Mouse (Mus musculus) megakaryocyte-erythroid progenitor cell, adult 5-6 weeks (primary cell): ENCODE data around the gene Draxin. TPM values are rescaled to one million over a fixed set of nuclear protein-coding genes. Genes with fewer than 3 reads are reported as not detected.
"Not testable (repeated sequence)": the region's sequence is repeated elsewhere in the genome, so short reads cannot be mapped to it uniquely, and the experiment has no call there.

Experiments used
- ATAC-seq: replicated peaks from 2 replicates; pipeline ENCODE4 v1.8.0; 2016; ENCODE audit warnings: mild to moderate bottlenecking, inconsistent platforms; ENCODE audit not compliant: severe bottlenecking, poor library complexity, low FRiP score, low TSS enrichment
- total RNA-seq, 2 experiments: library from RNA; stranded (forward) in 1 of 2; stranded (reverse) in 1 of 2; fragments of 200-1000, 215-1000 nt in 1 of 2; fragments of >200 nt in 1 of 2; fragmentation: Nextera tagmentation in 1 of 2; gene quantifications; 2 replicates each; pipeline ENCODE4 v1.2.3; 2014 to 2017

The Draxin gene
- not detected in 2 replicates for total RNA-seq (2014; fragmentation: Nextera tagmentation)
- total RNA-seq (2017): not detected in 2 replicates

DNA sequence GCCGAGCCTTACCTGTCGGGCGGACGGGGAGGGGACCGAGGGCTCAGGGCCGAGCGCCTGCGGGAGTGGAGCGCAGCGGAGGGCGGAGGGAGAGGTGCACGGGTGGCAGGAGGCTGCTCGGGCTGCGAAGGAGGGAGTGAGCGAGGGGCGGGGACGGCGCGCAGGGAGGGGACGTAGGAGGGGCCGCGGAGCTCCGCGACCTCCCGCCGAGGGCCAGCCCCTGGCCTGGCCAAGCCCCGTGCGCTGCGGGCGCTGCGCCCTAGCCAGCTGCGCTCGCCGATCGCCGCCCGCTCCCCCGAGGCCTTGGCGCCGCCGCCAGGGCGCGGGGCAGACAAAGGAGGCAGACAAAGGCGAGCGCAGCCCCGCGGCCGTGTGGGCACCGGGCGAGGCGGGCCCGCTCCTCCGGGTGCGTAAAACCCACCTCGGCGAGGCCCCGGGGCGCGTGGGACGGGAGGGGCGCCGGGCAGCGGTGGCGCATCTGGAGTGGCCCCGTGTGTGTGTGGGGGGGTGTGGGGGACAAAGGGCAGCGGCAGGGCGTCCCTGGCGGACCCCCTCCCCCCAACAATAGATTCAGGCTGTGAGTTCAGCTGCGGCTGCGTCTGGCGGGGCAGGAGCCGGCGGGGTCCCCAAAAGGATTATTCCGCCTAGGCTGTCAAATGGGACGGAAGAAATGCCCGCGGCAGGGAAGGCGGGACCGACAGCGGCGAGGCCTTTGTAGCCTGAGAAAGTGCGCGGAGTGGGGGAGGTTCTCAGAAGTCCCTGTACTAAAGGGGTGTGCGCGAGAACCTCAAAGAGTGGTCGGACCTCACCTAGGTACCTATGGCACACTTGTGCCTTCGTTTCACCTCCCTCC lies at the start of gene Draxin:
Gene Draxin, minus strand, starts transcription at position 138 of the 853 bp plus-strand sequence.
- peak; percentile 40 for ATAC-seq

DNA sequence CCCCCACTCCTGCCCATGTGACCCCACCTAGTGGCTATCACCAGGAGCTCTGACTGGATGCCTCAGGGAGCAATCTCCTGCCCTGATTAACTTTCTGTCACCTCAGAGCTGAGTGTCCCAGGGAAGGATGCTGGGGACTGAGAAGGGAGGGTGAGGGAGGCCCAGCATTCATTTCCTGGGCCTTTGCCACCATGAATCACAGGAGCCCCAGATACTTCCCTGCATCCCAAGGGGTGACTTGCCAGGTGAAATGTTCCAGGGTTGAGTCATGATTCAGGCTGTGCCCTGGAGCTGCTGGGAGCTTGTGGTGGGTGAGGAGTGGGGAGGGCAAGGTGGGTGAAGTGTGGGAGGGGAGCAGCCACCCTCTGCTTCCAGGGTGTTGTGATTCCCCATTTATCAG lies 47.2 kb upstream of the Draxin start:
- ATAC-seq: no peak

DNA sequence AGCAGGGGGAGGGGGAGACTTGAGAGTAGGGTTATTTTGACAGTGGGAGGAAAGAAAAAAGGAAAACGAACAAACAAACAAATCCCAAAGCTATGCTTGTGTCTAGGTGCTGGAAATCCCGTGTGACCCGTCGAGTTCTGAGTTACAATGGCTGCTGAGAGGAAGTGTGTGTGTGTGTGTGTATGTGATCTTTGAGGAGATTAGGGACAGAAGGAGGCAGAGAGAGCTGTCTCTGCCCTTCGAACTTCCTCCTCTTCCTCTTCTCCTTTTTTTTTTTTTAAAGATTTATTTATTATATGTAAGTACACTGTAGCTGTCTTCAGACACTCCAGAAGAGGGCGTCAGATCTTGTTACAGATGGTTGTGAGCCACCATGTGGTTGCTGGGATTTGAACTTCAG lies 46.1 kb upstream of the Draxin start:
- ATAC-seq: not testable (repeated sequence)

DNA sequence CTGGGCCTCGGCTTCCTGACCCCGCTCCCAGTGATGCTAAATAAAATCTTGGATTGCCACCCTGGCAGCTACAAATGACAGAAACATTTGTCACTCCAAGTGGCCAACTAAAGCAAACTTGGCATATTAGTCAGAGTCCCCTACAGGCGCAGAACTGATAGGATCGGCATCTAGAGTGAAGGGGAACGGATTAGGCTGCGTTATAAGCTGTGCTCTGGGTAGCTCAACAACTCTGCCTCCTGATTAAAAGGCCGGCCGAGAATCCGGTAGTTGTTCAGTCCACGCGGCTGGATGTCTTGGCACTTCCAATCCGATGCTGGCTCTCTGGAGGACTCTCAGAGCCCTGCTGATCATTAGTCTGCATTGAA lies 44.0 kb upstream of the Draxin start:
- ATAC-seq: no peak

DNA sequence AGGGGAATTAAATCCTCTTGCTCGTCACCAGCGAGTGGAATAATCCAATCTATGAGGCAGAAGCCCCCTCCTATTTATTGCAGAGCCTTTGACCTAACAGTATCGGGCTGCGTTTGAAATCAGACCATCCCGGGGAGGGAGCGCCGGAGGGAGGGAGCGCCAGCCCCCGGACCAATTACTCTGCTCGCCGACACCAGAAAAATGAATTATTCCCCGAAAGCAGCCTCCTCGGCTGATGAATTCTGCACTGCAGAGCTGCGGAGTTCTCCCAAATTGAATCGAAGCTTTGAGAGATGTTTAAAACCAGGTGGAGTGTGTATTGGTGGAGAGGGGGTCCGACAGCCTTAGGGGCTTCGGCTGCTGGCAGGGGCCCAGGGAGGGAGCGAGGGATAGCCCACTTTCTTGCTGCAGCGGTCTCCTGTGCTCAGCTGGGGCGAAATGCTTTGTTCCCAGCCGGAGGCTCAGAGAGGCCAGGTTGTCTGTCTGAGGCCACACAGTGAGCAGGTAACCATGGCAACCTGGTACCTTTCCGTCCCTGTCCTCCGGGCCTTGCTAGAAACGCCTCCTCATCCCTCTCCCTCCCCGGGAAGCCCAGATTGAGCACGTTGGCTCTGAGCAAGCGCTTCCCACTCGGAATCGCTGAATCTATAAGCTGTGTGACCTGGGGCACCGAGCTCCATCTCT lies 43.5 kb upstream of the Draxin start:
- ATAC-seq: no peak

DNA sequence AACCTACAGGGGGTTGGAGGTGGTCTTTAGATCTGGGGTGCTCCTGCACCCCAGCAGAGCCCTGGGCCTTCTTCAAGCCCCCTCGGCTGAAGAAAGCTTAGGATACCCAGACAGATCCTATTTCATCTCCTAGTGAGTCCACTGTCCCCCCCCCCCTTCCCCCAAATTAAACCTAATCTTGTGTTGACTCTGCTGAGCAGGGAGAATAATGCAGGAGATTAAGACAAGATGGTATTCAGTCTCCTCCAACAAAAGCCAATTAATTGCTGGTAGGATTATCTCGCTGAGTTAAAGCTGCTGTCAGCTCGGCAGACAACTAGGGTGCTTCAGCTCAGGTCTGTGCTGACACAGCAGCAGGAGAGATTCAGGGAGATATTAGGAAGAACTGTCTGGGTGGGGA lies 40.8 kb upstream of the Draxin start:
- no peak for ATAC-seq

DNA sequence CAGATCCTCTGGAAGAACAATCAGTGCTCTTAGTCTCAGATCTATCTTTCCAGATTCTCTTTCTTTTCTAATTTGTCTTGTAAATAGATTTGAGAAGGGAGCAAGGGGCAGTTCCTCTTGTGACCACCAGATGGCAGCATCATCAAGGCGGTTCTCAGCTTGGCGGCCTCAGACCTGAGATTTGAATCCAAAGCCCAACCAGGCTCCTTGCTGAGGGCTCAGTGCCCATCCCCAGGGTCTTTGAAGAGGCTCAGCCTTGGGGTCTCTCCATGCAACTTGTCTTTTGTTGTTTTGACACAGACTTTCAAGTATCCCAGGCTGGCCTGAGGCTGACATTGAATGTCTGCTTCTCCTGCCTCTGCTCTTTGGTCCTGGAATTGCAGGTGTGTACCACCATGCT lies 40.3 kb upstream of the Draxin start:
- peak; percentile 9; the same call in 1 of the 2 replicates for ATAC-seq

DNA sequence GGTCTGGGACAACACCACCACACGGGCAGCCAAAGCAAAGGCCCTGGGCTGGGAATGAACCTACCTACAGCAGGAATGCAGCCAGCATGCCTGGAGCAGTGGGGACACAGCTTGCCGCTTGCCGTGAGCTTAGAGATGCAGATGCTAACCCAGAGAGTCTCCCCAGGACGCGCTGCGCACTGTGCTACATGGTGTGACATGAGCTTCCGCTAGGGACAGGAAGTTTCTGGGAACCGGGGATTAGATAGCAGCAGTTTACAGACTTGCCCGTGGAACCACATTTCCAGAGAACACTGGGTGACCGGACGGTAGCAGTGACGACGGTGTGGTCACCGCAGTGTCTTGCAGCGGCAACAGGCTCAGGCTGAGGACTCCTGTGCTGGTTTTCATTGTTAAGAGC lies 39.1 kb upstream of the Draxin start:
- no peak for ATAC-seq

DNA sequence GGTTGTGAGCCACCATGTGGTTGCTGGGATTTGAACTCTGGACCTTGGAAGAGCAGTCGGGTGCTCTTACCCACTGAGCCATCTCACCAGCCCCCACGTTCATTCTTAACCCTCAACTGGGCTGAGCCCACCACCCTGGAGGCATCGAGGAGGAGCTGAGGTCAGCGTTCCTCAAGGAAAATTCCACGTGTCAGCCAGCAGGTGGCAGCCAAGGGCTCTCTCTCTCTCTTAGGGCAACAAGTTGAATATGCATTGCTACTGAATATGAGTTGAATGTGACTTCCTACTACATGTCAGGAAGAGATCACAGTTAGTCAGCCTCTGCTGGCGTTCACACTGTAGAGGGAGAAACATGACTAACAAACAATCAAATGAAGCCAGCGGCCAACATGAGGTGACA lies 37.8 kb upstream of the Draxin start:
- ATAC-seq: peak; percentile 50; the same call in 1 of the 2 replicates

DNA sequence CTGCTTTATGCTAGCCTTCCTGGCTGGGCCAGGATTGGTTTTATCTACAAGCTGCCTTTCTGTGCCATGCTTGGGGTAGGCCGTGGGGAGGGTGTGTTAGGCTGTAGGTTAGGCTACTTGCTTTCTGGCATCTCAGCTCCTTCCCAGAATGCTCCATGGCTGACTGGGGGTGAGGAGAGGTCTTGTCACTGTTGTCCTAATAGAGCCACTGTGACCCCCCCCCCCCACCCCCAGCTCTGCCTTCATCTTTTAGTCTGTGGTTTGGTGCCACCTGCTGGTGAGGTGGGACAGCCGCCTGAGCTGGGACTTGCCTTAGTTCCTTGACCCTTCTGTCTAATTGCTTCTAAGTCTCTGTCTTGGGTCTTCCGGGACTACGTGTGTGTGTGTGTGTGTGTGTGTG lies 36.5 kb upstream of the Draxin start:
- 0 out of 2 replicates have a peak, but pooled peaks have one; percentile 9 for ATAC-seq

DNA sequence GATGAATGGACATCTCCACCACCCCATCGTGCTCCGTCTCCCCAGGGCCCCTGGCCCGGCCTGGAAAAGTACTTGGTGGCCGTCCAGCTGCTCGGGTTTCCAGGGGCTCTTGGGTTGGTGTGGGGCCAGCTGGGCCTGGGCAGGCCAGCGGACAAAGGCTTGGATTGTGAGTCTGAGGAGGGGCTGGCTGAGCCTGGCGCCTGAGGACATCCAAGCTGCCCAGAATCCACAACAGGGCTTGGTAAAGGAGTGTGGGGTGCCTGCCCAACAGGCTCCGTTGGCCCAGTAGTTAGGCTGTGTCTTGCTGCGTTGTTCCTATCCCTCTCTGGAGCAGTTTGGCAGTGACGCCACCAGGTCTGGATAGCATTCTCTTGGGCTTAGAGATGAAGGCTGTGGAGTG lies 35.9 kb upstream of the Draxin start:
- ATAC-seq: no peak

DNA sequence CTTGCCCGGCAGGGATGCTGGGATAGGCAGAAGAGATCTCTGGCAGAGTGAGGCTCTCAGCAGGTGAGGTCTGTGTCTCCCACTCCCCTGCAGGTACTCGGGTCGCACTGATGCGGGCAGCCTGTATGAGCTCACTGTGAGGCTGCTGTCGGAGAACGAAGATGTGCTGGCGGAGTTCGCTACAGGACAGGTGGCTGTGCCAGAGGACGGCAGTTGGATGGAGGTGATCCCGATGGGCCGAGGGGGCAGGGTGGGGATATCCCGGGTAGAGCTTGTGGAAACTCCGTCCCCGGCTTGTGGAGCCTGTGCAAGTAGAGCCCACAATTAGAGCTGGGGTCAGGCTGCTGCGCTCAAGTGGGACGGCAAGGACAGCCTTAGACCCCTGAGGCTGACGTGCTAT lies 35.1 kb upstream of the Draxin start:
- ATAC-seq: no peak

DNA sequence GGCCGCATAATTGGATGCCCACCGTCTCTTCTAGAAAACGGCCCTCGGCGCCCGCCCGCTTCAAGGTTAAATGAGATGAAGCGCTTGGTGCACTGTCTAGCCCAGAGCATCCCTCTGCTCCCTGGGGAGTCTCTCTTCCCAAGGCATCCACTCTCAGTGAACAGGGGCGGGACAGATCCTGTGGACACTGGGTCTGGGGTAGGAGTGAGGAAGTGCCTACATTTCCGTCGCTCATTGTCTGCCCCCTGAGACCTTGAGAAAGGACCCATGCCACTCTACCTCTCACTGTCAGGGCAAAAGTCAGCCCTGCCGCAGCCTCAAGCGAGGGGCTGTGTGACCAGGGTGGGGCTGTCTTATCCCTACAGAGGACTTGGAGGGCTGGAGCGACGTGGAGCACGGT lies 34.0 kb upstream of the Draxin start:
- no peak for ATAC-seq

DNA sequence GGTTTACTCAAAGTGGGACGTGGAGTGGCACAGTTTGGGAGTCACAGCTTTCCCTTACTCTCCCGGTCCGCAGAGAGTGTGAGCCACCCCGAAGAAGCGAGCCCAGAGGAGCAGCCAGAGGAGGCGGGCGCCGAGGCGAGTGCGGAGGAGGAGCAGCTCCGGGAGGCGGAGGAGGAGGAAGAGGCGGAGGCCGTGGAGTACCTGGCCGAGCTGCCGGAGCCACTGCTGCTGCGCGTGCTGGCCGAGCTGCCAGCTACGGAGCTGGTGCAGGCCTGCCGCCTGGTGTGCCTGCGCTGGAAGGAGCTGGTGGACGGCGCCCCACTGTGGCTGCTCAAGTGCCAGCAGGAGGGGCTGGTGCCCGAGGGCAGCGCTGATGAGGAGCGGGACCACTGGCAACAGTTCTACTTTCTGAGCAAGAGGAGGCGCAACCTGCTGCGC lies 33.5 kb upstream of the Draxin start:
- peak; percentile 73 for ATAC-seq

DNA sequence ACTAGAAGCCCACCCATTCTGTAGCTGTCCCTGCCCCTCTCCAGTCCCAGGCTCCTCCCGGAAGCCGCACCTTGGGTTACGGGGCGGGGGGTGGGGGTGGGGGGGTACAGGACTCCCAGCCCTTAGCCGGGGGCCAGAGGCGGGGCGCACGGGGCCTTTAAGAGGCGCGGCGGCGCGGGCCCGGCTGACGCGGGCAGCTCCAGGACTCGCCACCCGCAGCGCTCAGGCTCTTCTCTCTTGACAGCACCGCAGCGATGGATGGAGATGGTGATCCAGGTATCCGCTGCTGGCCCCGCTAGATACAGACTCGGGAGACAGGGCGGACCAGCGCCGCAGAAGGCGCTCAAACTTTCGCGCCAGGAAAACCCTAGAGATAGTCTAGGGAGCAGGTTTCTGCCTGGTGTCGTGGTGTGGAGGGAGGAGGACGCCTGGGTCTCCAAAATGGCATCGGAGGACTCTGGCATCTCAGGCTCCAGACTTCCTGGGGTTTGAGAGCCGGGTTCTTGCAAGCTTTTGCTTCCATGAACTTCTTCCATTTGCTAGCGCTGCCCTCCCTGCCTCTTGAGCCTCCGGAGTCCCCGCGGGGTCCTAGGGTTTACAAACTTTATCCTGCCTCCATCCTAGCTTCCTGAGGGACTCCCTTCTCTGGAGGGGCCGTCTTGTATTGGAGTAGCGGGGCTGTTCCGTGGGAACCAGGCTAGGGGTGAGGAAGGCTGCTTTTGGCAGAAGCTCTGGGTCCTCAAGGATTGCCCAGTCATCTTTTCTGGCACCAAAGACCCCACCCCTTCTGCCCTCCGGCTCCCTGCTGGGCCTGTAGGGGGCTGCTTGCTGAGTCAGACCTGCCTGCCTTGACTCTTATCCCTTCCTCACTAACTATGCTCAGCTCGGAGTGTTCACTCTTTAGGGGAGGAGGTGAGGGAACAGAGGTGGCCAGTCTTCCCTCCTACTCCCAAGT lies 30.2 kb upstream of the Draxin start, which contains the start of the genes Fbxo44 and Fbxo2:
Gene Fbxo44, minus strand, starts transcription at position 47 of the 955 bp plus-strand sequence.
Gene Fbxo2, plus strand, starts transcription at position 186 of the 955 bp plus-strand sequence.
- ATAC-seq: no peak

DNA sequence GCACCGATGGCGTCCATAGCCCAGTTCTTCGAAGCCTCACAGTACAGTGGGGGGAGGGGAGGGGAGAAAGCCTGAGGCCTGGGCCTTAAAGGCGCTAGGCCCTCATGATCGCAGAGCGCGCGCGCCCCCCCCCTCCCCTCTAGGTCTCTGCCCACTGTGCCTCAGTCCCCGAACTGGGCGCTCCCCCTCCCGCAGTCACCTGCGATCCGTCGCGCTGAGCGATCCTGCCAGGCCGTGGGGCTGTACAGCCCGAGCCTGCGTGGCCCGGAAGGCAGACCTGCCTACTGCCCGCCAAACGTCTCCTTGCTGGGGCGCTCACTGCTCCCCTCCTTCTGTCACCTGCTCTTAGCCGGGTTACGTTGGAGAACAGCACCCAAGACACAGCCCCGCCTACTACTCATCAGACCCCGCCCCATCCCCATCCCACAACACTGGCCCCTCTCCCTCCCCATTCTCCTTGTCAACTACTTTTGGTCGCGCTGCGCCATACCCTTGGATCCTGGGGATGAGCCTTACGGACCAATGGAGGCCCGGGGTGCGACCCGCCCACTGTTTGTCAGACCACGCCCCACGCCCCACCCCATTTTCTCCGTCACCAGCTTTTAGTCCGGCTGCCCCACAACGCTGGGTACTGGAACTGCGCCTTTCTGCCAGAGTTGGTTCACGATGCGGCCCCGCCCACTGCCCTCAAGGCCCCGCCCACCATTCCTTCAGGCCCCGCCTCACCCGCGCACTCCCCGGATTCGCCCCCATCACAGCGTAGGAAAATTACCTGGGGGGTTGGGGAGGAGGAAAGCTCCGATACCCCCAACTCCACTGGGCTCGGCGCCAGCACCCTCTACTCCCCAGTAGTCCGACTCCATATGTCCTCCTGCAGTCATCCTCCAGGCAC lies 29.3 kb upstream of the Draxin start:
- peak; percentile 81 for ATAC-seq

DNA sequence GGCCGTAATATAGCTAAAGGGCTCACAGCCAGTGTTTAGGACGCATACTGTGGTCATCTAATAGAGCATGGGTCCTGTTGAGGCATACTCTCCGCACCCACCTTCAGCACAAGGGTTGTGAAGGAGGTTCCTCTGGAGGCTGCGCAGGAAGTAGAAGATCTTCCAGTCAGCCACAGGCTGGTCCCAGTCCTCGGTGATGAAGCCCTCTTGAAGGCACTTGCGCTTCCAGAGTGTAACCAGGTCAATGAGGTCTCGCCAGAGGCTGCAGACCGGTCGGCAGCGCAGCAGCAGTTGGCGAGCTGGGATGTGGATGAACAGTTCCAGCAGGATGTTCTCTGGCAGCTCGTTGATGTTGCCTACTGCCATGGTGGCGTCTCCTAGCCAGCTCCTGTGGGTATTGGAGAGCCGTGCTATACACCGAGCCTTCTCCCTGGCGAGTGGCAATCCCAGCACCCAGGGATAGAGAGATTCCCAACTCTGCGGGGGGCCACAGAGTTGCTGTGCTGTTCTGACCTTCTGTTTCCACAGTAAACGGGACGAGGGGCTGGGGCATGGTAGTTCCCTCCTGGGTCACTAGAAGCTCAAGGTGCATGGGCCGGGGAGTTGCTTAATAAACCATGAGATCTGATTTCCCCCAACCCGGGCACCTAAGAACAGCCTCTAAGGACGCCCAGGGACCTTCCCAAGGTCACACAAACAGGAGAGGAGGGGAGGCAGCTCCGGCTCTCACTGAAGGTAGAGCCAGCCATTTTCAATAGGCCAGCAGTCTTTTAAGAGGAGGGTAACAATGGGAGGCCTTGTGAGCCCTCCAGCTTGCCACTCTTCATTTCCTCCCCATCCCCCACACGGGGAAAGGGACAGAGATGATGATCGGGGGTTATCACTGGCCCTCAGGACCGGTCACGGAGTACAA lies 28.2 kb upstream of the Draxin start:
- no peak for ATAC-seq

DNA sequence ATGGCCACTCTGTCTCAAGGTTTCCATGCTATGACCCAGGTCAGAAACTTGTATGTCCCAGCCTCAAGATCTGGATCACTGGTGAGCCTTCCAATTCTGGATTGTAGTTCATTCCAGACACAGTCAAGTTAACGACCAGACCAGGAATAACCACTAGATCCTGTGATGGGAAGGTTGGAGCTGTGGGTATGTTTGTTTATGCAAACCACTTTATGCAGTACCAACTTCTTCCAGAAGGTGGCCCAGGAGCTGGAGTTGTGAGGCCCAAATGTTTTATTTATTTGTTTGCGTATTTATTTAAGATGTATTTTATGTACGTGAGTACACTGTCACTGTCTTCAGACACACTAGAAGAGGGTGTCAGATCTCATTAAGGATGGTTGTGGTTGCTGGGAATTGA lies 24.5 kb upstream of the Draxin start:
- no peak for ATAC-seq
